Mouse (Mus musculus) gastrocnemius, postnatal 36 days (tissue): ENCODE data around the gene Fgb. TPM values are rescaled to one million over a fixed set of nuclear protein-coding genes. Genes with fewer than 3 reads are reported as not detected.

Source experiments
- DNase-seq, 2 experiments: peaks; one replicate each; pipeline ENCODE4 v3.0.0; 2022
- intact Hi-C: fragments of 180-260 bp; cut with DNase I; formaldehyde crosslinking; loops from one replicate; pipeline ENCODE4 v1.15.1; 2025
- total RNA-seq, 2 experiments: library from RNA; stranded (reverse); gene quantifications; 2 replicates each; pipeline ENCODE4 v1.2.3; 2021

Gene Fgb
- total RNA-seq, 2 experiments from 2014 or later: 0.20 TPM; not detected in 1

- no peak for DNase-seq
- intact Hi-C loops: no loop called here
Measured at GRCm38 (mm10) chr3:82992956-82993355, 56.7 kb downstream of the Fgb start.

GRCm38 (mm10) chr3:82991963-82992362 lies 57.7 kb downstream of the Fgb start:
- intact Hi-C loops: no loop called here
- DNase-seq: no peak

Other genes starting within 250 kb of the Fgb start
- not detected for gene Rbm46, start 173.4 kb downstream of the Fgb start, total RNA-seq
- gene Lrat, start 145.9 kb downstream of the Fgb start, total RNA-seq: not detected
- under 1 TPM in 1 of 2 experiments, not detected in 1; 0.36 TPM for gene Fgg, start 42.1 kb downstream of the Fgb start, total RNA-seq
- gene Fga, start 23.8 kb downstream of the Fgb start, total RNA-seq: under 1 TPM in 1 of 2 experiments, not detected in 1; 0.59 TPM
- 10 to 100 TPM; 20.6 to 22.5 TPM for gene Plrg1, start 5.7 kb upstream of the Fgb start, total RNA-seq
- under 1 TPM; 0.64 to 0.99 TPM for gene Dchs2, start 78.1 kb upstream of the Fgb start, total RNA-seq